Mouse (Mus musculus): Measurements from ENCODE around the gene Gm3667. TPM values are rescaled to one million over a fixed set of nuclear protein-coding genes. Genes with fewer than 3 reads are reported as not detected.
"Not testable (repeated sequence)": the region's sequence is repeated elsewhere in the genome, so short reads cannot be mapped to it uniquely, and the experiment has no call there.

Gm3667 gene
- total RNA-seq (2015) (not detected in 2 replicates), total RNA-seq (2017) (not detected in 2 replicates)

DNA sequence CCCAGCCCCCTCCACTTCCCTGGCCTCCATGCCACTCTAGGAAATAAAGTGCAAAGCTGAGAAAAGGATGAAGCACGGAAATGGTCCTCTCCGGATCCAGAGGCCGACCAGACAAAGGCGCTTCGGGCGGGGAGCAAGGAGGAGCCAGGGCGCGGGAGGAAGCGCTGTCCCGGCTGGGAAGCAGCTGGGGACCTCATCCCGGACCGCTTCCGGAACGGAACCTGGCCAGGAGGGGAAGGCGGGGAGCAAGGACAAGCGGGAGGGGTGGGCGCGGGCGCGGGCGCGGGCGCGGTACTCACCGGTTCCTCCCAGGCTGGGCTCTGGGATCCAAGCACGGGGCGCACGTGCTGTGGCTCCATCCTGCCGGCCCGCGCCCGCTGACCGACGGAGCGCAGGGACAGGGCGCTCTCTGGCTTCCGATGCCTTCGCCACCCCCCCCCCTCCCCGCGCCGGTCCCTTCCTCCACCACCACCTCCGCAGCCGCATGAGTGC is at the start of gene Gm3667:
Gene Gm3667 (minus strand): TSS at position 442 of the 492 bp plus-strand sequence.
- not testable (repeated sequence) for ATAC-seq (ENCODE audit: poor library complexity, severe bottlenecking)

- not testable (repeated sequence) for ATAC-seq (ENCODE audit: poor library complexity, severe bottlenecking)
Observed at GRCm38 (mm10) chr14:6899881-6900280, 10.1 kb upstream of the Gm3667 start.

DNA sequence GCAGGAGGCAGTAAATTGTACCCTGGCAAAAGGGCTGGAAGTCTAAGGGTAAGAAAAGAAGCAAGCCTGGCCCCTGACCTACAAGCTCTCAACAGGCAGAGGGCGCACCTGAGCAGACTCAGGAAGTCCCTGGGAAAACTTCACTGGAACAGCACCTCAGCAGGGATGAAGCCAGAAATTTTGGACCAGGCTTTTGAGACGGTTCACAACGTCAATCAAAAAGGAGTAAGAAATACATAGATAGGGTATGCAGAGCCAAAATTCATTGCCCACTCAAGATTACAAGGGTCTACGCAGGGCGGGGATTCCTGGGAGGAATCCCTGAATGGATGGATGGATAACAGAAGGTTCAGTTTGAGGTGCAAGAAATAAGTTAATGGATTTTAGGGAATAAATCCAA is 951 bp downstream of the Gm3667 start:
- not testable (repeated sequence) for ATAC-seq (ENCODE audit: poor library complexity, severe bottlenecking)

DNA sequence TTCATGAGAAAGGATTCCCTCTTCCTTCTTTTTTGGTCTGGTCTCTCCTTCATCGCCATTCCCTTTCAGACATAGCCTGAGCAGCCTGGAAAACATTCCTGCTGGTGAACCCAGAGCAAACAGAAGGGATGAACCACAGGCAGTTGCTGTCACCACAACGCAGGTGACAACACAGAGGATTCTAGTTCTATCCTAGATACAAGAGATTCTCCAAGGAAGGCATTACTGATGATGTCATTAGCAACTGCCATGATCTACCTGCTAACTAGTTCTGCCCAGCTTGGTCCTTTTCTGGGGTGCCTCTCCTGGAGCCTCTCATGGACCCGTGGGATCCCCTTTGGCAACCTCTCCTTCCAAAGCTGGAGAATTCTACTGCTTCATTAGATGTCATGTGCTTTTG is 49.6 kb downstream of the Gm3667 start, which contains the start of gene Gm3642:
Gene Gm3642 (minus strand): TSS at position 101 of the 400 bp plus-strand sequence.
- not testable (repeated sequence) for ATAC-seq (ENCODE audit: poor library complexity, severe bottlenecking)

DNA sequence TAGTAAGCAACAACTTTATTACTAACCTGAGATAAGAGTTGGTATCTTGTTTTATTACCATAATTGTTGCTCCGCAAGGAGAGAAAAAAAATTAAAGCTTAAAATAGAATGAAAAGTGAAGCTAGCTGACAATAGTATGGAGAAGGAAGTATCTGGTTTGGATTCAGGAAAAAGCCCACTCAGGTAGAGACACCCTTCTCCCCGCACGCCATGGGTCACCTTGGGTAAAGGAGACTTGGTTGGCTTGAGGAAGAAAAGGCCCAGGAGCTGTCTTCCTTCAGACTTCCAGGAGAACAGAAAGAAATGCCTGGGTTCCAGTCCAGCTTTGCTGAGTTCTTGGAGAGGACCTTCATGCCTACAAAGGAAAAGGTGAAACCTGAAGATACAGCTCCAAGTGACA is 66.5 kb downstream of the Gm3667 start:
- ATAC-seq (ENCODE audit: poor library complexity, severe bottlenecking), result not testable (repeated sequence)

Other genes starting within 250 kb of the Gm3667 start
- not detected in 2 replicates for gene Gm10251, start 205.8 kb downstream of the Gm3667 start, total RNA-seq (2015)
- gene Gm10251, start 205.8 kb downstream of the Gm3667 start, total RNA-seq (2017), result not detected in 2 replicates
- gene Gm8050, start 169.7 kb downstream of the Gm3667 start, total RNA-seq (2015), result not detected in 2 replicates
- not detected in 2 replicates for gene Gm8050, start 169.7 kb downstream of the Gm3667 start, total RNA-seq (2017)
- 0.50 TPM in 1 of 2 replicates, not detected in the other for gene Gm3636, start 147.6 kb downstream of the Gm3667 start, total RNA-seq (2015)
- not detected in 2 replicates for gene Gm3636, start 147.6 kb downstream of the Gm3667 start, total RNA-seq (2017)
- not detected in 2 replicates for gene Gm8362, start 115.6 kb downstream of the Gm3667 start, total RNA-seq (2015)
- gene Gm8362, start 115.6 kb downstream of the Gm3667 start, total RNA-seq (2017), result not detected in 2 replicates
- not detected in 2 replicates for gene Gm3642, start 49.7 kb downstream of the Gm3667 start, total RNA-seq (2015)
- not detected in 2 replicates for gene Gm3642, start 49.7 kb downstream of the Gm3667 start, total RNA-seq (2017)
- gene Gm6356, start 83.9 kb upstream of the Gm3667 start, total RNA-seq (2015), result not detected in 2 replicates
- gene Gm6356, start 83.9 kb upstream of the Gm3667 start, total RNA-seq (2017), result not detected in 2 replicates
- not detected in 2 replicates for gene Gm10406, start 137.5 kb upstream of the Gm3667 start, total RNA-seq (2015)
- not detected in 2 replicates for gene Gm10406, start 137.5 kb upstream of the Gm3667 start, total RNA-seq (2017)
- not detected in 2 replicates for gene Gm3685, start 155.0 kb upstream of the Gm3667 start, total RNA-seq (2015)
- gene Gm3685, start 155.0 kb upstream of the Gm3667 start, total RNA-seq (2017), result not detected in 2 replicates
- not detected in 2 replicates for gene Gm3696, start 210.7 kb upstream of the Gm3667 start, total RNA-seq (2015)
- not detected in 2 replicates for gene Gm3696, start 210.7 kb upstream of the Gm3667 start, total RNA-seq (2017)
- not detected in 2 replicates for gene Gm6676, start 235.4 kb upstream of the Gm3667 start, total RNA-seq (2015)
- not detected in 2 replicates for gene Gm6676, start 235.4 kb upstream of the Gm3667 start, total RNA-seq (2017)